8 mouse cellular contexts compared by ENCODE assay signal in the genomic region with DNA sequence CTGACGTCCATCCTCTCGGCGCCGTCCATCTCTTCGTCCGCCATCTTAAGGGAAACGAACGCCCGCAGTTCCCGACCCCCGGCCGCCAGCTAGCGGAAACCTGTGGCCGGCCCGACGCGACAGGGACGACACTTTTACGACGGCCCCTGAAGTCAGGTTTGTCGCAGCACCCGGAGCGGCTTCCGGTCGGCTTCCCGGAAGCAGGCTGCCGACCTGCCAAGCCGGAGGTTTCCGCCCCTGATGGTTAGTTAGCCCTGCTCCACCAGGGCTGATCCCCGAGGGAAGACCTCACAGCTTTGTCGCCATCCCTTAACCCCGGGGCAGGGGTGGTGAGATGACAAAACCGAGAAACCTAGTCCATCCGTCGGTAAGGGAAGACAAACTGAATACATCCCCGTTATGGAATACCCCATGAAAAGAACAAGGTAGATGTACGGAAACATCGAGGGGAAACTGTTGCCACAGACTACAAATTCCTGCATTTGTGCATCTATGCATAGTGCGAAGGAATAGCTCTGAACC. TPM values are rescaled to one million over a fixed set of nuclear protein-coding genes. Genes with fewer than 3 reads are reported as not detected.
A peak's percentile ranks its signal among the peaks of the same experiment; 100 is the strongest.
DNase-seq lines count a peak whose midpoint lies in the region; ATAC-seq and TF ChIP-seq lines count a peak whose summit lies in the region.

A gene (minus strand): TSS at position 157 of the 522 bp plus-strand sequence.

- no peaks in the 10 kb centered on the region for H3K9me3 ChIP-seq in embryonic facial prominence, embryonic 13.5 days
- no peaks in the 10 kb centered on the region for H3K9me3 ChIP-seq in limb, embryonic 12.5 days
- no peaks in the 10 kb centered on the region for H3K9me3 ChIP-seq in midbrain, embryonic 14.5 days (ENCODE audit: control insufficient read depth, low read length)

- peak within 1 kb of the TSS; percentile 81 for H3K4me3 ChIP-seq in embryonic facial prominence, embryonic 13.5 days
- peak within 1 kb of the TSS; percentile 83 for H3K4me3 ChIP-seq in heart, adult 2 months
- H3K4me3 ChIP-seq in kidney, adult 2 months (ENCODE audit: insufficient read depth, low read depth, low read length) = peak within 1 kb of the TSS; percentile 90
- peak within 1 kb of the TSS; percentile 68 for H3K4me3 ChIP-seq in limb, embryonic 12.5 days (replicated peaks)
- H3K4me3 ChIP-seq in midbrain, embryonic 14.5 days (replicated peaks; ENCODE audit: low read depth, low read length) = peak within 1 kb of the TSS; percentile 77

- peak within 1 kb of the TSS; percentile 88 for H3K9ac ChIP-seq in embryonic facial prominence, embryonic 13.5 days
- H3K9ac ChIP-seq in heart, adult 2 months (ENCODE audit: low read depth, low read length) = peak within 1 kb of the TSS; percentile 86
- peak within 1 kb of the TSS; percentile 79 for H3K9ac ChIP-seq in limb, embryonic 12.5 days (replicated peaks)
- H3K9ac ChIP-seq in midbrain, embryonic 14.5 days (replicated peaks; ENCODE audit: low read length) = peak within 1 kb of the TSS; percentile 81

- ATAC-seq in embryonic facial prominence, embryonic 13.5 days (ENCODE audit: insufficient number of reproducible peaks, insufficient read depth, low FRiP score, low TSS enrichment, low read depth) = 0 out of 2 replicates have a peak, but pooled peaks have one; percentile 48
- peak; percentile 77 for ATAC-seq in limb, embryonic 12.5 days (ENCODE audit: insufficient number of reproducible peaks, insufficient read depth, low FRiP score, low TSS enrichment, low read depth)
- ATAC-seq in midbrain, embryonic 14.5 days (ENCODE audit: low FRiP score, low TSS enrichment) = peak; percentile 86

- peak within 1 kb of the TSS; percentile 84 for H3K27ac ChIP-seq in embryonic facial prominence, embryonic 13.5 days
- peak within 1 kb of the TSS; percentile 85 for H3K27ac ChIP-seq in heart, adult 2 months
- peak within 1 kb of the TSS; percentile 68 for H3K27ac ChIP-seq in kidney, adult 2 months (ENCODE audit: insufficient read depth, low read depth, low read length)
- peak within 1 kb of the TSS; percentile 82 for H3K27ac ChIP-seq in limb, embryonic 12.5 days
- H3K27ac ChIP-seq in midbrain, embryonic 14.5 days (replicated peaks; ENCODE audit: low read depth, low read length) = peak within 1 kb of the TSS; percentile 88

- TF ChIP-seq CTCF in heart, adult 2 months (IDR thresholded peaks at IDR 0.05) = peak; percentile 29; the same call in 1 of the 2 replicates
- no peak for TF ChIP-seq CTCF in kidney, adult 2 months (conservative IDR thresholded peaks at IDR 0.05; ENCODE audit: insufficient read depth, insufficient read length, low read depth, low read length)

- peak; percentile 48; the same call in 1 of the 2 replicates for TF ChIP-seq EP300 in heart, adult 2 months (IDR thresholded peaks at IDR 0.05; ENCODE audit: insufficient read depth, low read depth, low read length)

- peaks cover 8% of the 10 kb centered on the region; the same call in 1 of the 2 replicates for H3K36me3 ChIP-seq in embryonic facial prominence, embryonic 13.5 days
- H3K36me3 ChIP-seq in heart, adult 2 months (ENCODE audit: control insufficient read depth, insufficient read depth, low read length) = peaks cover 5% of the 10 kb centered on the region; the same call in 1 of the 2 replicates
- H3K36me3 ChIP-seq in kidney, adult 2 months (ENCODE audit: control insufficient read depth, insufficient read depth, low read length) = no peaks in the 10 kb centered on the region
- peaks cover 5% of the 10 kb centered on the region; the same call in 1 of the 2 replicates for H3K36me3 ChIP-seq in limb, embryonic 12.5 days
- no peaks in the 10 kb centered on the region for H3K36me3 ChIP-seq in midbrain, embryonic 14.5 days (ENCODE audit: control insufficient read depth, insufficient read depth, low read length)

- intact Hi-C loops in heart, adult 2 months (cut with DNase I) = loop anchor here (5.0 kb wide), 1 partner anchor 37 kb away; a partner anchor contains a TSS

- 0 out of 2 replicates have a peak, but pooled peaks cover 1% of the 10 kb centered on the region for H3K79me2 ChIP-seq in heart, adult 2 months (replicated peaks; ENCODE audit: control insufficient read depth, insufficient read depth, low read length)

- peaks cover 3% of the 10 kb centered on the region for H3K27me3 ChIP-seq in embryonic facial prominence, embryonic 13.5 days
- H3K27me3 ChIP-seq in heart, adult 2 months (ENCODE audit: control insufficient read depth, insufficient read depth, low read length) = no peaks in the 10 kb centered on the region
- no peaks in the 10 kb centered on the region for H3K27me3 ChIP-seq in kidney, adult 2 months (replicated peaks; ENCODE audit: control insufficient read depth, insufficient read depth, low read length)
- H3K27me3 ChIP-seq in limb, embryonic 12.5 days = peaks cover 8% of the 10 kb centered on the region; the same call in 1 of the 2 replicates
- H3K27me3 ChIP-seq in midbrain, embryonic 14.5 days (ENCODE audit: control insufficient read depth, insufficient read depth, low read length) = no peaks in the 10 kb centered on the region

- peak; percentile 93 for DNase-seq in 416B (ENCODE audit: low read depth)
- DNase-seq in adrenal gland, postnatal 4 days (ENCODE audit: low spot score in 2 of 2) = peak; percentile 43 to 82
- peak; percentile 89 to 92 for DNase-seq in heart, adult 2 months
- DNase-seq in kidney, adult 2 months = peak; percentile 92
- peak; percentile 95 for DNase-seq in midbrain, embryonic 14.5 days
- DNase-seq in spleen, adult 12 weeks (ENCODE audit: low spot score) = peak; percentile 79

- H3K4me2 ChIP-seq in embryonic facial prominence, embryonic 13.5 days = peak within 1 kb of the TSS; percentile 80
- H3K4me2 ChIP-seq in limb, embryonic 12.5 days = peak within 1 kb of the TSS; percentile 65
- H3K4me2 ChIP-seq in midbrain, embryonic 14.5 days (ENCODE audit: low read length) = peak within 1 kb of the TSS; percentile 76

- under 1% methylated on average over 39 of the region's 39 CpGs for WGBS in embryonic facial prominence, embryonic 13.5 days
- WGBS in heart, adult 2 months = under 1% methylated on average over 39 of the region's 39 CpGs
- whole genome bisulfite sequencing in kidney, adult 2 months = 1% methylated on average over 39 of the region's 39 CpGs
- WGBS in limb, embryonic 12.5 days = under 1% methylated on average over 38 of the region's 39 CpGs
- under 1% methylated on average over 39 of the region's 39 CpGs for WGBS in midbrain, embryonic 14.5 days

- H3K4me1 ChIP-seq in embryonic facial prominence, embryonic 13.5 days = peaks cover 7% of the 10 kb centered on the region; the same call in 1 of the 2 replicates
- peaks cover 2% of the 10 kb centered on the region for H3K4me1 ChIP-seq in heart, adult 2 months (ENCODE audit: control insufficient read depth, insufficient read depth, low read length)
- peaks cover 4% of the 10 kb centered on the region; the same call in 1 of the 2 replicates for H3K4me1 ChIP-seq in kidney, adult 2 months (ENCODE audit: control insufficient read depth, insufficient read depth, low read length)
- H3K4me1 ChIP-seq in limb, embryonic 12.5 days (replicated peaks) = peaks cover 13% of the 10 kb centered on the region
- H3K4me1 ChIP-seq in midbrain, embryonic 14.5 days (ENCODE audit: control insufficient read depth, insufficient read depth, low read length) = peaks cover 13% of the 10 kb centered on the region

- peak; percentile 97 for TF ChIP-seq POLR2A in heart, adult 2 months (IDR thresholded peaks at IDR 0.05; ENCODE audit: insufficient read depth, low read depth, low read length)
- TF ChIP-seq POLR2A in kidney, adult 2 months (IDR thresholded peaks at IDR 0.05; ENCODE audit: low read depth, low read length) = peak; percentile 93

RNA-seq across cellular contexts. Expression of the gene that starts here (rescaled TPM):
- 10 to 100 TPM; 35.8 to 38.7 TPM for total RNA-seq in adrenal gland, postnatal 4 days (2021)
- 28.9 and 29.5 TPM in 2 replicates for polyA plus RNA-seq in embryonic facial prominence, embryonic 13.5 days (2015; fragmentation: Nextera tagmentation; extraction: Ambion mirVana)
- 10 to 100 TPM; 20.2 to 20.3 TPM for total RNA-seq in heart, adult 2 months (2021)
- polyA plus RNA-seq in heart, adult 2 months (2012; rRNA removed) = 18.1 and 28.8 TPM in 2 replicates
- 22.0 and 23.0 TPM in 2 replicates for polyA plus RNA-seq in kidney, adult 2 months (2012; rRNA removed)
- 29.5 and 32.4 TPM in 2 replicates for polyA plus RNA-seq in limb, embryonic 12.5 days (2016; fragmentation: Nextera tagmentation; extraction: Ambion mirVana)
- 28.3 and 40.5 TPM in 2 replicates for polyA plus RNA-seq in midbrain, embryonic 14.5 days (2014; fragmentation: Nextera tagmentation; extraction: Ambion mirVana)

Comparison
In these comparisons a context has a peak if more than half of its experiments do, and no peak if none do; other contexts are left out.
1. Peak in every context shown above with its lines: DNase-seq, ATAC-seq, H3K4me3 ChIP-seq and H3K27ac ChIP-seq.